Mouse (Mus musculus) stomach, embryonic 16.5 days (tissue): Measurements from ENCODE around the gene Hpse. TPM values are rescaled to one million over a fixed set of nuclear protein-coding genes. Genes with fewer than 3 reads are reported as not detected.

Experiments used
- ATAC-seq: fragments of 200-750 bp; cut with Nextera tagmentation; 2 replicates; pipeline ENCODE4 v1.8.0; 2017; ENCODE audit warnings: moderate number of reproducible peaks, moderate TSS enrichment; ENCODE audit not compliant: insufficient read depth, low FRiP score
- H3K27ac ChIP-seq: fragments of 300-500 bp; sonication (generic); 2 replicates; pipeline ENCODE4 v1.5.1; 2014; ENCODE audit warnings: low read length
- H3K27me3 ChIP-seq: fragments of 300-500 bp; sonication (generic); 2 replicates; pipeline ENCODE4 v1.6.1; 2014; ENCODE audit warnings: low read length, control low read depth, mixed read lengths; ENCODE audit not compliant: control insufficient read depth, insufficient read depth
- H3K36me3 ChIP-seq: fragments of 300-500 bp; sonication (generic); 2 replicates; pipeline ENCODE4 v1.6.1; 2014; ENCODE audit warnings: low read length; ENCODE audit not compliant: control insufficient read depth, insufficient read depth
- H3K4me1 ChIP-seq: fragments of 300-500 bp; sonication (generic); 2 replicates; pipeline ENCODE4 v1.6.1; 2014; ENCODE audit warnings: low read length, control low read depth, mixed read lengths; ENCODE audit not compliant: control insufficient read depth, insufficient read depth
- H3K4me2 ChIP-seq: fragments of 300-500 bp; sonication (generic); 2 replicates; pipeline ENCODE4 v1.6.1; 2014; ENCODE audit warnings: low read depth, low read length, mixed read lengths
- H3K4me3 ChIP-seq: fragments of 300-500 bp; sonication (generic); replicated peaks from 2 replicates; pipeline ENCODE4 v1.5.1; 2014; ENCODE audit warnings: mild to moderate bottlenecking, low read length
- H3K9ac ChIP-seq: fragments of 300-500 bp; sonication (generic); 2 replicates; pipeline ENCODE4 v1.6.1; 2014; ENCODE audit warnings: low read length
- H3K9me3 ChIP-seq: fragments of 300-500 bp; sonication (generic); replicated peaks from 2 replicates; pipeline ENCODE4 v1.6.1; 2016; ENCODE audit warnings: low read length, control low read depth; ENCODE audit not compliant: control insufficient read depth
- WGBS: fragments of 180-500 bp; shearing (Covaris S2); extraction: QIAGEN DNeasy Blood & Tissue Kit; methylation state at CpG from one replicate; pipeline ENCODE4 v1.1.7; 2014; 5-methylcytosine and 5-hydroxymethylcytosine counted together
- polyA plus RNA-seq: library from polyadenylated mRNA; unstranded; fragments of >200 nt; fragmentation: Nextera tagmentation; extraction: Ambion mirVana; gene quantifications from 2 replicates; pipeline ENCODE4 v1.2.1, GENCODE M21; 2015

Gene Hpse
- polyA plus RNA-seq, 1 experiment from 2014 or later: 8.3 TPM

DNA sequence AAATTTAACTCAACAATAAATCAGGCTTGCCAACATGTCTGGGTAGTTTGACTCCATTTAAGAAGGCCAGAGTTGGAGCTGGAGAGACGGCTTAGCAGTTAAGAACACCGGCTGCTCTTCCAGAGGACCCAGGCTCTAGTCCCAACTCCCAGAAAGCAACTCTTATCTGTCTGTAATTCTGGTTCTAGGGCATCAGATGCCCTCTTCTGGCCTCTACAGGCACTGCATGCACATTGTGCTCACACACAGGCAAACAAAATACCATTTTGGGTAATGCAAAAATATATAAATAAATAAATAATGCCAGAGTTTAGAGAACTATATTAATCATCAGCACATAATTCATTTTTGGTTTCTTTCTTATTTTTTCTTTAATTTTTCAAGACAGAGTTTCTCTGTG, 15.2 kb downstream of the Hpse start:
- H3K9ac ChIP-seq: no peak overlapping the region
- H3K4me3 ChIP-seq: no peak overlapping the region
- ATAC-seq: no peak
- H3K9me3 ChIP-seq: no peaks in the 10 kb centered on the region
- no peaks in the 10 kb centered on the region for H3K4me1 ChIP-seq
- whole genome bisulfite sequencing: 96% methylated on average over 2 of the region's 2 CpGs
- no peak overlapping the region for H3K27ac ChIP-seq
- no peaks in the 10 kb centered on the region for H3K36me3 ChIP-seq
- H3K4me2 ChIP-seq: no peak overlapping the region
- H3K27me3 ChIP-seq: no peaks in the 10 kb centered on the region

- no peak overlapping the region for H3K4me2 ChIP-seq
- no peak overlapping the region for H3K9ac ChIP-seq
- H3K27me3 ChIP-seq: no peaks in the 10 kb centered on the region
- no peak overlapping the region for H3K4me3 ChIP-seq
- ATAC-seq: no peak
- no peak overlapping the region for H3K27ac ChIP-seq
- 93% methylated on average over 3 of the region's 3 CpGs for WGBS
- H3K4me1 ChIP-seq: no peaks in the 10 kb centered on the region
- H3K9me3 ChIP-seq: no peaks in the 10 kb centered on the region
- H3K36me3 ChIP-seq: no peaks in the 10 kb centered on the region
Observed at GRCm38 (mm10) chr5:100702325-100702724, 17.2 kb downstream of the Hpse start.

- 81% methylated on average over 13 of the region's 13 CpGs for WGBS
- no peak overlapping the region for H3K4me3 ChIP-seq
Observed at GRCm38 (mm10) chr5:100700861-100701620, 18.5 kb downstream of the Hpse start.

GRCm38 (mm10) chr5:100697886-100698285, 21.6 kb downstream of the Hpse start:
- Histone ChIP-seq H3K9ac (no peak overlapping the region), H3K9me3 (no peaks in the 10 kb centered on the region), H3K27ac (no peak overlapping the region), H3K4me1 (no peaks in the 10 kb centered on the region), H3K27me3 (no peaks in the 10 kb centered on the region), H3K4me3 (no peak overlapping the region), H3K4me2 (no peak overlapping the region), H3K36me3 (no peaks in the 10 kb centered on the region)
- ATAC-seq: no peak
- WGBS: 63% methylated on average over 2 of the region's 2 CpGs

More at GRCm38 (mm10) chr5:100700861-100701620, 18.5 kb downstream of the Hpse start:
- Histone ChIP-seq H3K4me1 (no peaks in the 10 kb centered on the region), H3K9ac (no peak overlapping the region), H3K9me3 (no peaks in the 10 kb centered on the region), H3K27ac (no peak overlapping the region), H3K4me2 (no peak overlapping the region), H3K27me3 (no peaks in the 10 kb centered on the region), H3K36me3 (no peaks in the 10 kb centered on the region)
- no peak for ATAC-seq

GRCm38 (mm10) chr5:100697398-100697797, 22.1 kb downstream of the Hpse start:
- H3K4me2 ChIP-seq: no peak overlapping the region
- WGBS: 68% methylated on average over 2 of the region's 2 CpGs
- H3K27me3 ChIP-seq: no peaks in the 10 kb centered on the region
- no peak for ATAC-seq
- H3K4me3 ChIP-seq: no peak overlapping the region
- H3K4me1 ChIP-seq: no peaks in the 10 kb centered on the region
- no peak overlapping the region for H3K27ac ChIP-seq
- H3K9ac ChIP-seq: no peak overlapping the region
- H3K9me3 ChIP-seq: no peaks in the 10 kb centered on the region
- H3K36me3 ChIP-seq: no peaks in the 10 kb centered on the region

- no peak overlapping the region for H3K4me2 ChIP-seq
- no peak overlapping the region for H3K27ac ChIP-seq
- ATAC-seq: no peak
- no peak overlapping the region for H3K9ac ChIP-seq
- H3K4me1 ChIP-seq: no peaks in the 10 kb centered on the region
- WGBS: 77% methylated on average over 4 of the region's 4 CpGs
- H3K9me3 ChIP-seq: no peaks in the 10 kb centered on the region
- H3K27me3 ChIP-seq: no peaks in the 10 kb centered on the region
- H3K4me3 ChIP-seq: no peak overlapping the region
- no peaks in the 10 kb centered on the region for H3K36me3 ChIP-seq
Observed at GRCm38 (mm10) chr5:100685631-100686030, 33.9 kb downstream of the Hpse start.

DNA sequence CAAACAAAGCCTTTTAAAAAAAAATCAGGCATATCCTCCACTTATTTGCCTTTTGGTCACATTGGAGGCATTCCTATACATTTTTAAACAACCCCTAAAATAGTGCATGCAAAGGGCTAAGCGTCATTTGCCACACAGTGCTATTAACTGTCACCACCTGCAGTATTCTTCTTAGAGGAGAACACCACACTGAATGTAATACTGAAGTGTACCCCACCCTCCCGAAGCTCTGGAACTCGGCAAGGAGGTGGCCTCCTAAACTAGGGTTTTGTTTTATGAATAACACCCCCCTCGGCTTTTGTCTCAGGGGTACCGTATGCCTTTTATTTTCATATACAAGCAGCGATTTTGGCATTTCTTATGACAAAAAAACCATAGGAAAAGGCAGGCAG, 39.0 kb downstream of the Hpse start:
- Histone ChIP-seq H3K27me3 (no peaks in the 10 kb centered on the region), H3K9ac (no peak overlapping the region), H3K4me2 (no peak overlapping the region), H3K36me3 (no peaks in the 10 kb centered on the region), H3K4me1 (no peaks in the 10 kb centered on the region), H3K9me3 (no peaks in the 10 kb centered on the region), H3K4me3 (no peak overlapping the region), H3K27ac (no peak overlapping the region)
- no peak for ATAC-seq
- WGBS: 81% methylated on average over 6 of the region's 6 CpGs

- H3K36me3 ChIP-seq: no peaks in the 10 kb centered on the region
- no peaks in the 10 kb centered on the region for H3K4me1 ChIP-seq
- H3K27me3 ChIP-seq: no peaks in the 10 kb centered on the region
- no peak for ATAC-seq
- no peak overlapping the region for H3K9ac ChIP-seq
- H3K4me2 ChIP-seq: no peak overlapping the region
- H3K27ac ChIP-seq: no peak overlapping the region
- H3K9me3 ChIP-seq: no peaks in the 10 kb centered on the region
- H3K4me3 ChIP-seq: no peak overlapping the region
- 69% methylated on average over 18 of the region's 18 CpGs for WGBS
Observed at GRCm38 (mm10) chr5:100679911-100680541, 39.5 kb downstream of the Hpse start.

GRCm38 (mm10) chr5:100674711-100675376, 44.7 kb downstream of the Hpse start, which contains the start of gene Coq2:
Gene Coq2 (minus strand): TSS chr5:100675140.
- WGBS: 8% methylated on average over 17 of the region's 17 CpGs
- peak within 1 kb of the TSS; percentile 81 for H3K27ac ChIP-seq
- no peaks in the 10 kb centered on the region for H3K36me3 ChIP-seq
- peaks cover 16% of the 10 kb centered on the region for H3K4me1 ChIP-seq
- H3K4me3 ChIP-seq: peak within 1 kb of the TSS; percentile 70
- no peaks in the 10 kb centered on the region for H3K9me3 ChIP-seq
- no peaks in the 10 kb centered on the region for H3K27me3 ChIP-seq
- H3K4me2 ChIP-seq: peak within 1 kb of the TSS; percentile 80
- ATAC-seq: peak; percentile 54
- H3K9ac ChIP-seq: peak within 1 kb of the TSS; percentile 93
